Mouse (Mus musculus): ENCODE data around the gene Cacng1.

Gene Cacng1

GRCm38 (mm10) chr11:107707897-107708610 is 8.3 kb downstream of the Cacng1 start:
- DNase-seq (ENCODE audit: low spot score in 2 of 2): no peak

GRCm38 (mm10) chr11:107705476-107706074 is 10.7 kb downstream of the Cacng1 start:
- DNase-seq (ENCODE audit: low spot score in 2 of 2): no peak

GRCm38 (mm10) chr11:107705060-107705459 is 11.3 kb downstream of the Cacng1 start:
- no peak for DNase-seq (ENCODE audit: low spot score in 2 of 2)

- DNase-seq (ENCODE audit: low spot score in 2 of 2): no peak
These were observed 12.8 kb downstream of the Cacng1 start for GRCm38 (mm10) chr11:107703272-107704134.

- no peak for DNase-seq (ENCODE audit: low spot score in 2 of 2)
These were observed 16.4 kb downstream of the Cacng1 start for GRCm38 (mm10) chr11:107699967-107700366.

- DNase-seq (ENCODE audit: low spot score in 2 of 2): no peak
These were observed 23.0 kb downstream of the Cacng1 start for GRCm38 (mm10) chr11:107693338-107693737.

GRCm38 (mm10) chr11:107691569-107691968 is 24.8 kb downstream of the Cacng1 start:
- DNase-seq (ENCODE audit: low spot score in 2 of 2): no peak

GRCm38 (mm10) chr11:107688480-107688879 is 27.8 kb downstream of the Cacng1 start:
- no peak for DNase-seq (ENCODE audit: low spot score in 2 of 2)

GRCm38 (mm10) chr11:107686290-107686689 is 30.0 kb downstream of the Cacng1 start:
- DNase-seq (ENCODE audit: low spot score in 2 of 2): no peak

GRCm38 (mm10) chr11:107683544-107684465 is 32.5 kb downstream of the Cacng1 start:
- DNase-seq (ENCODE audit: low spot score in 2 of 2): no peak

GRCm38 (mm10) chr11:107682694-107683355 is 33.5 kb downstream of the Cacng1 start:
- no peak for DNase-seq (ENCODE audit: low spot score in 2 of 2)

GRCm38 (mm10) chr11:107676207-107676940 is 39.9 kb downstream of the Cacng1 start:
- DNase-seq (ENCODE audit: low spot score in 2 of 2): peak in 1 of 2 experiments; percentile 22

- no peak for DNase-seq (ENCODE audit: low spot score in 2 of 2)
These were observed 41.1 kb downstream of the Cacng1 start for GRCm38 (mm10) chr11:107675246-107675645.

GRCm38 (mm10) chr11:107674601-107675000 is 41.7 kb downstream of the Cacng1 start:
- DNase-seq (ENCODE audit: low spot score in 2 of 2): no peak

- DNase-seq (ENCODE audit: low spot score in 2 of 2): no peak
These were observed 42.3 kb downstream of the Cacng1 start for GRCm38 (mm10) chr11:107674006-107674405.

- DNase-seq (ENCODE audit: low spot score in 2 of 2): no peak
These were observed 47.3 kb downstream of the Cacng1 start for GRCm38 (mm10) chr11:107668977-107669376.

- DNase-seq (ENCODE audit: low spot score in 2 of 2): no peak
These were observed 48.1 kb downstream of the Cacng1 start for GRCm38 (mm10) chr11:107668223-107668622.

- no peak for DNase-seq (ENCODE audit: low spot score in 2 of 2)
These were observed 48.8 kb downstream of the Cacng1 start for GRCm38 (mm10) chr11:107667542-107667941.

- DNase-seq (ENCODE audit: low spot score in 2 of 2): no peak
These were observed 53.7 kb downstream of the Cacng1 start for GRCm38 (mm10) chr11:107662666-107663065.

GRCm38 (mm10) chr11:107660452-107660851 is 55.9 kb downstream of the Cacng1 start:
- no peak for DNase-seq (ENCODE audit: low spot score in 2 of 2)

All from right cerebral cortex, adult 2 months (tissue).